Mouse (Mus musculus) urinary bladder, postnatal 10 days (tissue): ENCODE measurements around the gene Ltbp1.

Experiments used
- DNase-seq: peaks from one replicate; pipeline ENCODE4 v3.0.0; 2022; ENCODE audit warnings: low spot score

The Ltbp1 gene

GRCm38 (mm10) chr17:75440619-75441018 is 435.3 kb downstream of the Ltbp1 start:
- no peak for DNase-seq

- no peak for DNase-seq
Measured at GRCm38 (mm10) chr17:75441260-75441830, 436.0 kb downstream of the Ltbp1 start.
